Mouse (Mus musculus) C2C12 (cell line): Measurements from ENCODE around the gene Slc25a27. TPM values are rescaled to one million over a fixed set of nuclear protein-coding genes. Genes with fewer than 3 reads are reported as not detected.

Experiments
- H3K27me3 ChIP-seq: one replicate; pipeline ENCODE4 v1.6.1; 2011; ENCODE audit not compliant: control insufficient read depth, insufficient read depth, insufficient read length
- H3K36me3 ChIP-seq: one replicate; pipeline ENCODE4 v1.6.1; 2011; ENCODE audit not compliant: control insufficient read depth, insufficient read depth
- H3K4me3 ChIP-seq: one replicate; pipeline ENCODE4 v1.5.1; 2011; ENCODE audit warnings: mild to moderate bottlenecking, control low read depth; ENCODE audit not compliant: poor library complexity, insufficient read depth, severe bottlenecking
- H3K79me2 ChIP-seq: one replicate; pipeline ENCODE4 v1.6.1; 2011; ENCODE audit not compliant: control insufficient read depth, insufficient read depth
- H3K79me3 ChIP-seq: one replicate; pipeline ENCODE4 v1.6.1; 2011; ENCODE audit warnings: low read depth, control low read depth
- H3ac ChIP-seq: one replicate; pipeline ENCODE3; 2011; ENCODE audit warnings: low read depth; ENCODE audit not compliant: control insufficient read depth, insufficient read length
- CEBPB ChIP-seq: IDR thresholded peaks from one replicate; pipeline ENCODE4 v1.6.1; 2011; ENCODE audit warnings: low read depth, mild to moderate bottlenecking, control low read depth, moderate library complexity
- CTCF ChIP-seq: IDR thresholded peaks from one replicate; pipeline ENCODE4 v1.5.1; 2011; ENCODE audit not compliant: control insufficient read depth, insufficient read depth, insufficient read length
- FOSL1 ChIP-seq: IDR thresholded peaks from one replicate; pipeline ENCODE4 v1.8.0; 2011; ENCODE audit warnings: mild to moderate bottlenecking, low read length; ENCODE audit not compliant: poor library complexity, insufficient read depth, severe bottlenecking
- MAX ChIP-seq: IDR thresholded peaks from one replicate; pipeline ENCODE4 v1.6.1; 2011; ENCODE audit warnings: mild to moderate bottlenecking, control low read depth
- MYOD1 ChIP-seq: IDR thresholded peaks from one replicate; pipeline ENCODE4 v1.6.1; 2011; ENCODE audit warnings: low read depth; ENCODE audit not compliant: control insufficient read depth, insufficient read length
- MYOG ChIP-seq: IDR thresholded peaks from one replicate; pipeline ENCODE4 v1.6.1; 2011; ENCODE audit not compliant: control insufficient read depth, insufficient read length; ENCODE audit errors: extremely low read depth
- USF1 ChIP-seq: IDR thresholded peaks from one replicate; pipeline ENCODE4 v1.6.1; 2011; ENCODE audit warnings: low read depth, mild to moderate bottlenecking, control low read depth, moderate library complexity
- polyA plus RNA-seq: library from polyadenylated mRNA; unstranded; fragments of >200 nt; fragmentation: generic; extraction: Trizol; gene quantifications from one replicate; pipeline ENCODE4 v1.2.1, GENCODE M21; 2012; ENCODE audit warnings: missing spikeins

Slc25a27 gene
- polyA plus RNA-seq, 1 experiment: 0.63 TPM

DNA sequence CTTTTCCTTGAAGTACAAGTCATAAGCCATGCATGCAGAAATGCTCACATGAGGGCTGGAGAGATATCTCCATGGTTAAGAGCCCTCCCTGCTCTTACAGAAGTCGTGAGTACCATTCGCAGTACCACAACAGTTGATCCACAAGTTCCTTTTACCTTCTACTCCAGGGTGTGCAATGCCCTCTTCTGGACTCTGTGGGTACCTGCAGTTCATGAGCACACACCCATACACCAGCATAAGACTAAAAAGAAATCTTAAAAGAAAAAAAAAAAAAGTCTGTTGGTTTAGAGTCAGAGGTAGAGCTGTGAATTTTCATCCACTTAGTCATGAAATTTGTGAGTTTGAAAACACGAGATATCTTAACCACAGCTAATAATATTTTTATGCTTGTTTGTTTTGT lies 39.7 kb upstream of the Slc25a27 start:
- no peak for TF ChIP-seq CEBPB
- H3ac ChIP-seq: no peak overlapping the region
- H3K4me3 ChIP-seq: no peak overlapping the region
- H3K79me3 ChIP-seq: no peaks in the 10 kb centered on the region
- H3K36me3 ChIP-seq: no peaks in the 10 kb centered on the region
- H3K27me3 ChIP-seq: no peaks in the 10 kb centered on the region
- H3K79me2 ChIP-seq: no peaks in the 10 kb centered on the region

DNA sequence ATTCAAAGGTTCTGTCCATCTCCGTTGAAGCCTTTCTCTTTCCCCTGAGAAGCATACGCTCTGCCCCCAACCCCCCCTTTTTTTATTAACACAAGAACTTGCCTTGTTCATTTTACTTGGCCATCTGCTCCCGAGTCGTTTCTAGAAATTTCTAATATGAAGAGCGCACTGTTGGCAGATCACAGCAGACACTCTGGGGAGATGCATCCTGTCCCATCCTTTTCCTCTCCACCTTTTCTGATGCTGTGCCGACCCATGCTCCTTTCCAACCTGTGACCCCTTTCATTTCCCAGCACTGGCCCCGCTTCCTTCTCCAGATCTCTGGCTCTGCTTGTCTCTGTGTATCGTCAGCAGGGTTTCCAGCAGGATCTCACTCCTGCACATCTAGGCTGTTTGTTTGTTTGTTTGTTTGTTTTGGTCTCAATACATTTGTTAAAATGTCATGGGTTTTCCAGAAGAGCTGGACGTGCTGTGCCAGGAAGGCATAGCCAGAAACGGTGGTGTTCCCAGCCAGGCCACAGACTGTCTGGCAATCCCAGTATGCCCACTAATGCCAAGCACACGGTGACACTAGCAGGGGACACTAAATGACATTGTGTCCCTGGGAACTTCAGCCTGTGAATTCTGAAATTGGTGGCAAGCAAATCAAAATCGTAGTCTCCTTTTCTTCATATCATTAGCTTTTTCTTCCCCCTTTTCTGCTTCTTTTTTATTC lies 37.4 kb upstream of the Slc25a27 start:
- Histone ChIP-seq H3K27me3 (no peaks in the 10 kb centered on the region), H3K36me3 (no peaks in the 10 kb centered on the region), H3K4me3 (no peak overlapping the region), H3ac (no peak overlapping the region), H3K79me2 (no peaks in the 10 kb centered on the region), H3K79me3 (no peaks in the 10 kb centered on the region)
- no peak for TF ChIP-seq CEBPB
- TF ChIP-seq USF1: no peak
- TF ChIP-seq MAX: no peak
- TF ChIP-seq CTCF: no peak
- no peak for TF ChIP-seq FOSL1
- no peak for TF ChIP-seq MYOD1
- TF ChIP-seq MYOG: no peak

DNA sequence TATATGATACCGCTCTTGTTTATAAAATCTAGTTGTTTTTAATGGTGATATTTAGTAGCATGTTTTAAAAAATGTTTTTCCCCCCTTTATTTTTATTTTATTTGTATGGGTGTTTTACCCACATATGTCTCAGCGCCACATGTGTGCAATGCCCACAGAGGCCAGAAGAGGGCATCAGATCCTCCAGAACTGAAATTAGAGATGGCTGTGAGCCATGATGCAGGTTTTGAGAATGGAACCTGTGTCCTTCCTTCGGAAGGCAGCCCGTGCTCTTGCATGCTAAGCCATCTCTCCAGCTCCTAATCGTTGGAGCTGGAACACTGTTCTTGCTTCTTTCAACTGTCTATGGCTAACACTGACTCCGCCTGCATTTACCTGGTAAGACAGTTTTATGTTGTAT lies 34.0 kb upstream of the Slc25a27 start:
- H3K27me3 ChIP-seq: no peaks in the 10 kb centered on the region
- no peaks in the 10 kb centered on the region for H3K79me3 ChIP-seq
- no peaks in the 10 kb centered on the region for H3K36me3 ChIP-seq
- no peak overlapping the region for H3K4me3 ChIP-seq
- no peak overlapping the region for H3ac ChIP-seq
- H3K79me2 ChIP-seq: no peaks in the 10 kb centered on the region
- TF ChIP-seq CTCF: peak; percentile 21
- TF ChIP-seq MYOG: no peak

DNA sequence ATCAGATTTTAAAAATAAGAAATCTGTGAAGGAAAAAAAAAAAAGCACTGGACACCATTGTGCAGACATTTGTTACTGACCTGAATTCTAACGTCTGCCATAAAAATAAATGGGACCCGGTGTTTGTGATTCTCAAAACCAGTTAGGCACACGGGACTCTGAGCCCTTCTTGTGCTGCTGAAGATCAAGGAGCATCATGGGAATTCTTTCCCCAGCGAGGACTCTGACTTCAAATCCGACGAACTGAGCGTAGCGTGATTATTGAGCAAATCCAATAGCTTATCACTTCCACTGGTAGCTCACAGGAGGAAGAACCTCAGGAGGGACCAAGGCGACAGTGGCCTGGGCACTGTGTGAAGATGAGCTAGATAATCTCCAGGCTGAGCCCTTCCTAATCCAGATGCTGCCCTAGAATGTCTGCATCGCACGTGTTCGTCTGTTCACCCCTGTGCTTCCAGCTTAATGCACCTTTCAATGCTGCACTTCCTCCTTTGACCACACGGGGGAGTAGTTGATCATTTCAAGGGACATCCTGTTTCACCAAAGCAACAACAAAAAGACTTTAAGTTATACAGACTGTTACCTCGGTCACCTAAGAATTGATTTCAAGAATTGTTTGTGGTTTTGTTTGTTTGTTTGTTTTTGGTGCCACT lies 32.1 kb upstream of the Slc25a27 start:
- TF ChIP-seq CTCF: peak; percentile 57
- no peak for TF ChIP-seq MAX

DNA sequence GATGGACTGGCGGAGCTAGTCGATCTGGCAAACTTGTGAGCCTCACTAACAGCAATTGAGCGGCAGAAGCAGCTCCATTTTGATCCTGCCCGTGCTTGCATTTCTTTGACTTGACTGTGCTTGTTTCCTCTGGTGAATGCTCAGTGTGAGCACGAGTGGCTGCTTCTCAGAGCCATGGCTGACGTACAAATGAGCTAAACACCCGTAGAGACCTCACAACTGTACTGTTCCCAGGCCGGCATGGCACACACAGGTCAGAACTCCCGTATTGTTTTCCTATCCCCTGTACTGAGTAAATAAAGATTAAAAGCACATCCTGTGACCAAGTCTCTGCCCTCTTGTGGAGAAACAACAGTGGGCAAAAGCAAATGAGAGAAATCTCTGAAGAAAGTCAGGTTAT lies 22.6 kb upstream of the Slc25a27 start:
- no peak overlapping the region for H3K4me3 ChIP-seq
- TF ChIP-seq MYOG: no peak
- TF ChIP-seq MAX: no peak
- no peak for TF ChIP-seq CEBPB
- TF ChIP-seq MYOD1: no peak
- no peak for TF ChIP-seq FOSL1
- no peak for TF ChIP-seq USF1
- no peak for TF ChIP-seq CTCF
- no peaks in the 10 kb centered on the region for H3K27me3 ChIP-seq
- no peak overlapping the region for H3ac ChIP-seq
- H3K36me3 ChIP-seq: no peaks in the 10 kb centered on the region
- no peaks in the 10 kb centered on the region for H3K79me2 ChIP-seq
- no peaks in the 10 kb centered on the region for H3K79me3 ChIP-seq

More for the DNA sequence above, 32.1 kb upstream of the Slc25a27 start:
- H3K79me2 ChIP-seq: no peaks in the 10 kb centered on the region
- H3K79me3 ChIP-seq: no peaks in the 10 kb centered on the region
- H3ac ChIP-seq: no peak overlapping the region
- no peaks in the 10 kb centered on the region for H3K27me3 ChIP-seq
- no peaks in the 10 kb centered on the region for H3K36me3 ChIP-seq
- no peak overlapping the region for H3K4me3 ChIP-seq

DNA sequence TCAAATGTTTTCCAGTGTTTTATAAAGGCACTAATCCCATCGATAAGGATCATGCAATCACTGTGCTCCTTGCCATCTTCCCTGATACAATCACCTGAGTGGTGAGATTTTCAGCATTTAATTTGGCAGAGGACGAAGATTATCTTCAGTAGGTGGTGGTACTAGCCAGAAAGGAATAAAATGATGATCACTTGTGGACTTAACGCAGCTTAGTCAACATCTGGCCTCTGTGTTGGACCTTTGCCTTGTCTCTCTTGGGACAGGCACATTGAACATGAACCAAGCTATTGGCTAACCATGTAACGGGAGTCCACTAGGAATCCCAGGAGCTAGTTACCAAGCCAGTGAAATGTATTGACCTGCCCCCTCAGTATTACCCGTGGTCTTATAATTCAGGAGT lies 17.6 kb upstream of the Slc25a27 start:
- Histone ChIP-seq H3ac (no peak overlapping the region), H3K27me3 (no peaks in the 10 kb centered on the region), H3K4me3 (no peak overlapping the region), H3K79me3 (no peaks in the 10 kb centered on the region), H3K79me2 (no peaks in the 10 kb centered on the region), H3K36me3 (no peaks in the 10 kb centered on the region)
- no peak for TF ChIP-seq FOSL1
- TF ChIP-seq USF1: no peak
- TF ChIP-seq MYOD1: no peak
- TF ChIP-seq CEBPB: no peak
- TF ChIP-seq MAX: no peak
- no peak for TF ChIP-seq MYOG
- TF ChIP-seq CTCF: no peak
